Mouse (Mus musculus) hindbrain, embryonic 13.5 days (tissue): Measurements from ENCODE around the gene Rhov. TPM values are rescaled to one million over a fixed set of nuclear protein-coding genes. Genes with fewer than 3 reads are reported as not detected.

ENCODE experiments used
- ATAC-seq: fragments of 200-750 bp; cut with Nextera tagmentation; 2 replicates; pipeline ENCODE4 v1.8.0; 2017; ENCODE audit warnings: moderate TSS enrichment; ENCODE audit not compliant: low FRiP score
- H3K27ac ChIP-seq: fragments of 300-500 bp; sonication (generic); 2 replicates; pipeline ENCODE4 v1.5.1; 2015; ENCODE audit warnings: inconsistent platforms, mild to moderate bottlenecking, moderate library complexity
- H3K27me3 ChIP-seq: fragments of 300-500 bp; sonication (generic); 2 replicates; pipeline ENCODE4 v1.6.1; 2015; ENCODE audit warnings: mild to moderate bottlenecking, inconsistent platforms
- H3K36me3 ChIP-seq: fragments of 300-500 bp; sonication (generic); 2 replicates; pipeline ENCODE4 v1.6.1; 2015; ENCODE audit warnings: mild to moderate bottlenecking, inconsistent platforms
- H3K4me1 ChIP-seq: fragments of 300-500 bp; sonication (generic); replicated peaks from 2 replicates; pipeline ENCODE4 v1.6.1; 2015; ENCODE audit warnings: inconsistent platforms
- H3K4me2 ChIP-seq: fragments of 300-500 bp; sonication (generic); 2 replicates; pipeline ENCODE4 v1.6.1; 2015; ENCODE audit warnings: inconsistent platforms, mild to moderate bottlenecking, moderate library complexity
- H3K4me3 ChIP-seq: fragments of 300-500 bp; sonication (generic); 2 replicates; pipeline ENCODE4 v1.5.1; 2015; ENCODE audit warnings: mild to moderate bottlenecking, inconsistent platforms
- H3K9ac ChIP-seq: fragments of 300-500 bp; sonication (generic); 2 replicates; pipeline ENCODE4 v1.6.1; 2015; ENCODE audit warnings: mild to moderate bottlenecking, inconsistent platforms
- H3K9me3 ChIP-seq: fragments of 300-500 bp; sonication (generic); 2 replicates; pipeline ENCODE4 v1.6.1; 2016; ENCODE audit warnings: inconsistent platforms
- WGBS: fragments of 180-500 bp; shearing (Covaris S2); methylation state at CpG from one replicate; pipeline ENCODE4 v1.1.7; 2015; 5-methylcytosine and 5-hydroxymethylcytosine counted together
- polyA plus RNA-seq: library from polyadenylated mRNA; unstranded; fragments of >200 nt; fragmentation: Nextera tagmentation; extraction: Ambion mirVana; gene quantifications from 2 replicates; pipeline ENCODE4 v1.2.1, GENCODE M21; 2015

The Rhov gene
- polyA plus RNA-seq, 1 experiment from 2014 or later: 21.2 TPM

GRCm38 (mm10) chr2:119229775-119230704, 41.0 kb downstream of the Rhov start, which contains the start of gene Ppp1r14d:
Gene Ppp1r14d, minus strand, starts transcription at chr2:119229906.
- Histone ChIP-seq H3K9me3 (no peaks in the 10 kb centered on the region), H3K27ac (no peak within 1 kb of the TSS), H3K4me2 (no peak within 1 kb of the TSS), H3K4me1 (no peaks in the 10 kb centered on the region), H3K4me3 (no peak within 1 kb of the TSS), H3K27me3 (peaks cover 20% of the 10 kb centered on the region), H3K9ac (no peak within 1 kb of the TSS), H3K36me3 (no peaks in the 10 kb centered on the region)
- WGBS: 77% methylated on average over 6 of the region's 6 CpGs
- no peak for ATAC-seq

Other genes with a start within 250 kb of the Rhov start
- 34.2 and 36.0 TPM in 2 replicates for gene Ccdc32, start 241.9 kb downstream of the Rhov start, polyA plus RNA-seq
- 4.4 and 4.7 TPM in 2 replicates for gene Rpusd2, start 236.5 kb downstream of the Rhov start, polyA plus RNA-seq
- 11.9 and 15.2 TPM in 2 replicates for gene Knl1, start 224.2 kb downstream of the Rhov start, polyA plus RNA-seq
- 12.6 and 12.8 TPM in 2 replicates for gene Rad51, start 158.5 kb downstream of the Rhov start, polyA plus RNA-seq
- gene Rmdn3, start 114.2 kb downstream of the Rhov start, polyA plus RNA-seq: 44.3 and 47.3 TPM in 2 replicates
- 9.3 and 14.7 TPM in 2 replicates for gene Gchfr, start 103.5 kb downstream of the Rhov start, polyA plus RNA-seq
- gene Gm14137, start 96.8 kb downstream of the Rhov start, polyA plus RNA-seq: 0.75 and 0.96 TPM in 2 replicates
- 57.5 and 59.7 TPM in 2 replicates for gene Zfyve19, start 62.7 kb downstream of the Rhov start, polyA plus RNA-seq
- gene Dnajc17, start 62.5 kb downstream of the Rhov start, polyA plus RNA-seq: 25.0 and 27.3 TPM in 2 replicates
- gene Ppp1r14d, start 41.4 kb downstream of the Rhov start, polyA plus RNA-seq: not detected in 2 replicates
- gene Spint1, start 33.9 kb downstream of the Rhov start, polyA plus RNA-seq: 0.72 and 0.99 TPM in 2 replicates
- 26.0 and 26.1 TPM in 2 replicates for gene Vps18, start 17.5 kb upstream of the Rhov start, polyA plus RNA-seq
- gene Dll4, start 54.5 kb upstream of the Rhov start, polyA plus RNA-seq: 5.4 and 5.9 TPM in 2 replicates
- 6.1 and 6.7 TPM in 2 replicates for gene Chac1, start 80.0 kb upstream of the Rhov start, polyA plus RNA-seq
- 3.2 and 3.4 TPM in 2 replicates for gene Ino80, start 206.4 kb upstream of the Rhov start, polyA plus RNA-seq